8 mouse cellular contexts compared by ENCODE assay signal in genomic region chr3:96239949-96240798, GRCm38 (mm10). TPM values are rescaled to one million over a fixed set of nuclear protein-coding genes. Genes with fewer than 3 reads are reported as not detected.
DNase-seq lines count a peak whose midpoint lies in the region; ATAC-seq lines count a peak whose summit lies in the region.
"Not testable (repeated sequence)": the region's sequence is repeated elsewhere in the genome, so short reads cannot be mapped to it uniquely, and the experiment has no call there.

Hist2h2aa2 (minus strand) TSS chr3:96240276.

- peak within 1 kb of the TSS; percentile 87 for H3K27ac ChIP-seq in lung, embryonic 15.5 days

- H3K4me3 ChIP-seq in lung, embryonic 15.5 days: peak within 1 kb of the TSS; percentile 34

- H3K27me3 ChIP-seq in lung, embryonic 15.5 days: not testable (repeated sequence)

- ATAC-seq in frontal cortex, adult (ENCODE audit: low TSS enrichment): peak; percentile 79
- ATAC-seq in hematopoietic stem cell, adult 5-6 weeks (replicated peaks in 1 of 2; ENCODE audit: insufficient read depth in 1 of 2, low FRiP score in 2 of 2, low TSS enrichment in 1 of 2, low read depth in 1 of 2, poor library complexity in 2 of 2, severe bottlenecking in 2 of 2): peak; percentile 80 to 81
- peak; percentile 87 for ATAC-seq in lung, embryonic 15.5 days (ENCODE audit: borderline replicate concordance, extremely low read depth, low FRiP score, low TSS enrichment)

- H3K9ac ChIP-seq in lung, embryonic 15.5 days: peak within 1 kb of the TSS; percentile 32

- H3K4me2 ChIP-seq in lung, embryonic 15.5 days: peak within 1 kb of the TSS; percentile 41

- H3K4me1 ChIP-seq in lung, embryonic 15.5 days: peaks cover 46% of the 10 kb centered on the region

- not testable (repeated sequence) for H3K36me3 ChIP-seq in lung, embryonic 15.5 days

- peak; percentile 66 for DNase-seq in ES-CJ7 (ENCODE audit: low read depth, low spot score)
- peak; percentile 97 for DNase-seq in cerebellum, adult 8-10 months
- peak; percentile 93 for DNase-seq in layer of hippocampus, adult 9-10 months (ENCODE audit: low spot score)
- DNase-seq in ovary, postnatal 10 days (ENCODE audit: low spot score): peak; percentile 96
- DNase-seq in thymus, postnatal 0 days (ENCODE audit: low spot score): peak; percentile 63

- 2% methylated on average over 26 of the region's 85 CpGs for WGBS in lung, embryonic 15.5 days

- not testable (repeated sequence) for H3K9me3 ChIP-seq in lung, embryonic 15.5 days

RNA-seq across cellular contexts. Expression of gene Hist2h2aa2, which starts in this region (rescaled TPM):
- 336 and 1,520 TPM in 2 replicates for total RNA-seq in hematopoietic stem cell, adult 5-6 weeks (2017)
- polyA plus RNA-seq in lung, embryonic 15.5 days (2015; fragmentation: Nextera tagmentation; extraction: Ambion mirVana): 58.4 and 70.0 TPM in 2 replicates
- 215 and 339 TPM in 2 replicates for polyA plus RNA-seq in thymus, postnatal 0 days (2015; fragmentation: Nextera tagmentation; extraction: Ambion mirVana)

Comparison
In these comparisons a context has a peak if more than half of its experiments do, and no peak if none do; other contexts are left out.
1. Peak in every context shown above with its lines: DNase-seq, ATAC-seq, H3K4me3 ChIP-seq and H3K27ac ChIP-seq.